20 mouse cellular contexts compared by ENCODE assay signal in genomic region chr10:109973483-109973882, GRCm38 (mm10).
"Had no signal": no experiment of that assay in that cellular context is flagged by ENCODE, and none has a peak within 500 bp of the region (broad histone marks: within the 10 kb centered on the region; RNA-seq: fewer than 3 reads in every experiment).

No protein-coding gene starts in this region.

- H3K9me3 ChIP-seq: kidney, embryonic 15.5 days; limb, embryonic 15.5 days; liver, embryonic 13.5 days; midbrain, embryonic 15.5 days; neural tube, embryonic 13.5 days had no signal

- H3K4me2 ChIP-seq: kidney, embryonic 15.5 days; limb, embryonic 15.5 days; liver, embryonic 13.5 days; midbrain, embryonic 11.5 days; midbrain, embryonic 15.5 days; neural tube, embryonic 13.5 days had no signal

- H3K27me3 ChIP-seq: kidney, embryonic 15.5 days; limb, embryonic 15.5 days; liver, embryonic 13.5 days; midbrain, embryonic 15.5 days; neural tube, embryonic 13.5 days had no signal

- H3K4me1 ChIP-seq: kidney, embryonic 15.5 days; limb, embryonic 15.5 days; liver, embryonic 13.5 days; neural tube, embryonic 13.5 days had no signal

- H3K9ac ChIP-seq: kidney, embryonic 15.5 days; limb, embryonic 15.5 days; liver, embryonic 13.5 days; midbrain, embryonic 15.5 days; neural tube, embryonic 13.5 days had no signal

- H3K4me3 ChIP-seq: kidney, embryonic 15.5 days; layer of hippocampus, adult 2 months; limb, embryonic 15.5 days; liver, embryonic 13.5 days; midbrain, embryonic 15.5 days; myocyte; neural tube, embryonic 13.5 days had no signal

- DNase-seq: kidney, adult 11 months; kidney, adult 8-10 months; kidney, postnatal 14 days; layer of hippocampus, adult 9-11 months; liver, embryonic 13.5 days; lung, adult 2 months; lung, postnatal 14 days; lung, postnatal 4 days; retina, postnatal 1 day; right cerebral cortex, postnatal 25 days; spleen, adult 18-20 months; thymus, adult 18-20 months; thymus, postnatal 36 days had no signal

- H3K36me3 ChIP-seq: kidney, embryonic 15.5 days; limb, embryonic 15.5 days; liver, embryonic 13.5 days; midbrain, embryonic 15.5 days; neural tube, embryonic 13.5 days had no signal

- H3K27ac ChIP-seq: kidney, embryonic 15.5 days; layer of hippocampus, adult 2 months; limb, embryonic 15.5 days; liver, embryonic 13.5 days; neural tube, embryonic 13.5 days had no signal

- ATAC-seq: midbrain, embryonic 15.5 days had no signal
